Mouse (Mus musculus) kidney, adult 18-20 months (tissue): ENCODE data around the gene Clpb.

Source experiments
- DNase-seq: peaks from one replicate; pipeline ENCODE4 v3.0.0; 2021

The Clpb gene

GRCm38 (mm10) chr7:101732096-101732495 is 68.7 kb downstream of the Clpb start:
- no peak for DNase-seq

GRCm38 (mm10) chr7:101733042-101733441 is 69.6 kb downstream of the Clpb start:
- DNase-seq, result no peak

- DNase-seq, result no peak
Measured at GRCm38 (mm10) chr7:101735297-101735696, 71.9 kb downstream of the Clpb start.

GRCm38 (mm10) chr7:101737735-101738134 is 74.3 kb downstream of the Clpb start:
- DNase-seq, result no peak

- DNase-seq, result no peak
Measured at GRCm38 (mm10) chr7:101739602-101740001, 76.2 kb downstream of the Clpb start.

- no peak for DNase-seq
Measured at GRCm38 (mm10) chr7:101743487-101743886, 80.1 kb downstream of the Clpb start.

GRCm38 (mm10) chr7:101746559-101747334 is 83.3 kb downstream of the Clpb start:
- no peak for DNase-seq

- no peak for DNase-seq
Measured at GRCm38 (mm10) chr7:101750268-101750667, 86.8 kb downstream of the Clpb start.

- no peak for DNase-seq
Measured at GRCm38 (mm10) chr7:101752346-101752745, 88.9 kb downstream of the Clpb start.

- DNase-seq, result no peak
Measured at GRCm38 (mm10) chr7:101753492-101753891, 90.1 kb downstream of the Clpb start.

- no peak for DNase-seq
Measured at GRCm38 (mm10) chr7:101754416-101754815, 91.0 kb downstream of the Clpb start.

GRCm38 (mm10) chr7:101755301-101755700 is 91.9 kb downstream of the Clpb start:
- DNase-seq, result no peak

- DNase-seq, result no peak
Measured at GRCm38 (mm10) chr7:101761899-101762780, 98.7 kb downstream of the Clpb start.

- no peak for DNase-seq
Measured at GRCm38 (mm10) chr7:101767335-101767907, 104.0 kb downstream of the Clpb start.

- DNase-seq, result no peak
Measured at GRCm38 (mm10) chr7:101770051-101770450, 106.6 kb downstream of the Clpb start.

GRCm38 (mm10) chr7:101771604-101772003 is 108.2 kb downstream of the Clpb start:
- DNase-seq, result no peak

GRCm38 (mm10) chr7:101772687-101773086 is 109.3 kb downstream of the Clpb start:
- DNase-seq, result no peak

- DNase-seq, result no peak
Measured at GRCm38 (mm10) chr7:101777053-101777452, 113.6 kb downstream of the Clpb start.

- DNase-seq, result no peak
Measured at GRCm38 (mm10) chr7:101817861-101818401, 154.5 kb downstream of the Clpb start, which contains the start of gene Phox2a. Gene Phox2a (plus strand): TSS chr7:101818313.

- DNase-seq, result no peak
Measured at GRCm38 (mm10) chr7:101820295-101821030, 157.0 kb downstream of the Clpb start.

GRCm38 (mm10) chr7:101821571-101822501 is 158.4 kb downstream of the Clpb start:
- peak; percentile 59 for DNase-seq
